11 mouse cellular contexts compared by ENCODE assay signal in genomic region chrX:12841021-12841325, GRCm38 (mm10).
DNase-seq lines count a peak whose midpoint lies in the region; ATAC-seq and TF ChIP-seq lines count a peak whose summit lies in the region.
"Had no signal": no experiment of that assay in that cellular context is flagged by ENCODE, and none has a peak within 500 bp of the region (broad histone marks: within the 10 kb centered on the region; RNA-seq: fewer than 3 reads in every experiment).

No protein-coding gene starts in this region.

- H3K4me3 ChIP-seq in hindbrain, postnatal 0 days (ENCODE audit: low read length) = no peak overlapping the region
- H3K4me3 ChIP-seq: erythroblast, embryonic 14.5 days had no signal

- H3K36me3 ChIP-seq in hindbrain, postnatal 0 days (ENCODE audit: insufficient read depth, low read length) = no peaks in the 10 kb centered on the region

- intact Hi-C loops in heart, postnatal 36 days (cut with DNase I) = loop anchor here (5.0 kb wide), 1 partner anchor 79 kb away; the partner anchor contains the start of gene Med14

- no peaks in the 10 kb centered on the region for H3K4me1 ChIP-seq in hindbrain, postnatal 0 days (ENCODE audit: insufficient read depth, low read length)

- no peak for TF ChIP-seq CTCF in hindbrain, postnatal 0 days (IDR thresholded peaks at IDR 0.05; ENCODE audit: low read depth)

- H3K27ac ChIP-seq in hindbrain, postnatal 0 days = peak overlapping the region; percentile 90

- ATAC-seq in hindbrain, postnatal 0 days = no peak

- WGBS in hindbrain, postnatal 0 days = 67% methylated on average over 3 of the region's 3 CpGs

- peak; percentile 79 for DNase-seq in heart, adult 11 months
- no peak for DNase-seq in heart, postnatal 36 days
- peak; percentile 16 for DNase-seq in retina, postnatal 1 day
- no peak for DNase-seq in retina, embryonic 14.5 days (ENCODE audit: low spot score)
- peak; percentile 11 for DNase-seq in hindbrain, postnatal 0 days (ENCODE audit: low spot score)
- DNase-seq in urinary bladder, postnatal 4 days (ENCODE audit: low spot score in 2 of 2) = no peak
- no peak for DNase-seq in embryo, embryonic 10 days (ENCODE audit: low spot score)
- DNase-seq in ovary, adult 18-20 months (ENCODE audit: low spot score) = no peak
- DNase-seq: adrenal gland, postnatal 36 days; kidney, postnatal 25 days had no signal

- no peaks in the 10 kb centered on the region for H3K9me3 ChIP-seq in hindbrain, postnatal 0 days (ENCODE audit: low read length)

- no peak overlapping the region; the same call in 1 of the 2 replicates for H3K9ac ChIP-seq in hindbrain, postnatal 0 days (replicated peaks; ENCODE audit: low read length)

- H3K4me2 ChIP-seq in hindbrain, postnatal 0 days (ENCODE audit: low read depth, low read length) = no peak overlapping the region; the same call in 1 of the 2 replicates

- no peaks in the 10 kb centered on the region for H3K27me3 ChIP-seq in hindbrain, postnatal 0 days (ENCODE audit: insufficient read depth, low read length)

Comparison
In these comparisons a context has a peak if more than half of its experiments do, and no peak if none do; other contexts are left out.
1. DNase-seq: peak in heart, adult 11 months (single experiment), retina, postnatal 1 day (single experiment) and hindbrain, postnatal 0 days (single experiment); none in heart, postnatal 36 days (0 of 2), retina, embryonic 14.5 days (single experiment), urinary bladder, postnatal 4 days (0 of 2), embryo, embryonic 10 days (single experiment) and ovary, adult 18-20 months (single experiment).